Mouse (Mus musculus): ENCODE results near the gene Ppfibp2.

GRCm38 (mm10) chr7:107592641-107593040 lies 2.4 kb upstream of the Ppfibp2 start:
- TF ChIP-seq EP300 (IDR thresholded peaks at IDR 0.05; ENCODE audit: insufficient read depth, low read depth, low read length), result no peak
- TF ChIP-seq POLR2A (IDR thresholded peaks at IDR 0.05; ENCODE audit: insufficient read depth, low read length), result no peak
